Mouse (Mus musculus) stomach, embryonic 16.5 days (tissue): Measurements from ENCODE around the gene H2al2a. TPM values are rescaled to one million over a fixed set of nuclear protein-coding genes. Genes with fewer than 3 reads are reported as not detected.
"Not testable (repeated sequence)": the region's sequence is repeated elsewhere in the genome, so short reads cannot be mapped to it uniquely, and the experiment has no call there.

Experiments used
- ATAC-seq: fragments of 200-750 bp; cut with Nextera tagmentation; 2 replicates; pipeline ENCODE4 v1.8.0; 2017; ENCODE audit warnings: moderate number of reproducible peaks, moderate TSS enrichment; ENCODE audit not compliant: insufficient read depth, low FRiP score
- H3K27ac ChIP-seq: fragments of 300-500 bp; sonication (generic); 2 replicates; pipeline ENCODE4 v1.5.1; 2014; ENCODE audit warnings: low read length
- H3K27me3 ChIP-seq: fragments of 300-500 bp; sonication (generic); 2 replicates; pipeline ENCODE4 v1.6.1; 2014; ENCODE audit warnings: low read length, control low read depth, mixed read lengths; ENCODE audit not compliant: control insufficient read depth, insufficient read depth
- H3K36me3 ChIP-seq: fragments of 300-500 bp; sonication (generic); 2 replicates; pipeline ENCODE4 v1.6.1; 2014; ENCODE audit warnings: low read length; ENCODE audit not compliant: control insufficient read depth, insufficient read depth
- H3K4me1 ChIP-seq: fragments of 300-500 bp; sonication (generic); 2 replicates; pipeline ENCODE4 v1.6.1; 2014; ENCODE audit warnings: low read length, control low read depth, mixed read lengths; ENCODE audit not compliant: control insufficient read depth, insufficient read depth
- H3K4me2 ChIP-seq: fragments of 300-500 bp; sonication (generic); 2 replicates; pipeline ENCODE4 v1.6.1; 2014; ENCODE audit warnings: low read depth, low read length, mixed read lengths
- H3K4me3 ChIP-seq: fragments of 300-500 bp; sonication (generic); replicated peaks from 2 replicates; pipeline ENCODE4 v1.5.1; 2014; ENCODE audit warnings: mild to moderate bottlenecking, low read length
- H3K9ac ChIP-seq: fragments of 300-500 bp; sonication (generic); 2 replicates; pipeline ENCODE4 v1.6.1; 2014; ENCODE audit warnings: low read length
- H3K9me3 ChIP-seq: fragments of 300-500 bp; sonication (generic); replicated peaks from 2 replicates; pipeline ENCODE4 v1.6.1; 2016; ENCODE audit warnings: low read length, control low read depth; ENCODE audit not compliant: control insufficient read depth
- WGBS: fragments of 180-500 bp; shearing (Covaris S2); extraction: QIAGEN DNeasy Blood & Tissue Kit; methylation state at CpG from one replicate; pipeline ENCODE4 v1.1.7; 2014; 5-methylcytosine and 5-hydroxymethylcytosine counted together
- polyA plus RNA-seq: library from polyadenylated mRNA; unstranded; fragments of >200 nt; fragmentation: Nextera tagmentation; extraction: Ambion mirVana; gene quantifications from 2 replicates; pipeline ENCODE4 v1.2.1, GENCODE M21; 2015

Gene H2al2a
- polyA plus RNA-seq, 1 experiment from 2014 or later, result not detected

- no peak overlapping the region for H3K4me3 ChIP-seq
- ATAC-seq, result no peak
- no peaks in the 10 kb centered on the region for H3K27me3 ChIP-seq
- no peak overlapping the region for H3K4me2 ChIP-seq
- WGBS, result 86% methylated on average over 2 of the region's 2 CpGs
- no peaks in the 10 kb centered on the region for H3K9me3 ChIP-seq
- no peak overlapping the region for H3K9ac ChIP-seq
- no peak overlapping the region for H3K27ac ChIP-seq
- no peaks in the 10 kb centered on the region for H3K4me1 ChIP-seq
- no peaks in the 10 kb centered on the region for H3K36me3 ChIP-seq
Observed at GRCm38 (mm10) chr2:17972843-17973242, 23.9 kb downstream of the H2al2a start.

GRCm38 (mm10) chr2:17971407-17971806 lies 25.4 kb downstream of the H2al2a start:
- H3K4me1 ChIP-seq, result no peaks in the 10 kb centered on the region
- no peaks in the 10 kb centered on the region for H3K27me3 ChIP-seq
- H3K36me3 ChIP-seq, result no peaks in the 10 kb centered on the region
- whole genome bisulfite sequencing, result 60% methylated on average over 6 of the region's 6 CpGs
- no peak overlapping the region for H3K4me2 ChIP-seq
- ATAC-seq, result no peak
- H3K27ac ChIP-seq, result no peak overlapping the region
- H3K9me3 ChIP-seq, result no peaks in the 10 kb centered on the region
- H3K9ac ChIP-seq, result no peak overlapping the region
- no peak overlapping the region for H3K4me3 ChIP-seq

- no peak for ATAC-seq
- Histone ChIP-seq H3K9me3 (no peaks in the 10 kb centered on the region), H3K27me3 (no peaks in the 10 kb centered on the region), H3K4me3 (no peak overlapping the region), H3K9ac (no peak overlapping the region), H3K4me2 (no peak overlapping the region), H3K4me1 (no peaks in the 10 kb centered on the region), H3K27ac (no peak overlapping the region), H3K36me3 (no peaks in the 10 kb centered on the region)
- 55% methylated on average over 1 of the region's 1 CpGs for WGBS
Observed at GRCm38 (mm10) chr2:17970662-17971061, 26.1 kb downstream of the H2al2a start.

GRCm38 (mm10) chr2:17970187-17970586 lies 26.6 kb downstream of the H2al2a start:
- Histone ChIP-seq H3K27me3 (no peaks in the 10 kb centered on the region), H3K4me1 (no peaks in the 10 kb centered on the region), H3K9me3 (no peaks in the 10 kb centered on the region), H3K4me3 (no peak overlapping the region), H3K9ac (no peak overlapping the region), H3K4me2 (no peak overlapping the region), H3K27ac (no peak overlapping the region), H3K36me3 (no peaks in the 10 kb centered on the region)
- no peak for ATAC-seq

GRCm38 (mm10) chr2:17968571-17968970 lies 28.2 kb downstream of the H2al2a start:
- Histone ChIP-seq H3K27me3 (no peaks in the 10 kb centered on the region), H3K36me3 (no peaks in the 10 kb centered on the region), H3K27ac (no peak overlapping the region), H3K4me1 (no peaks in the 10 kb centered on the region), H3K4me3 (no peak overlapping the region), H3K9me3 (no peaks in the 10 kb centered on the region), H3K9ac (no peak overlapping the region), H3K4me2 (no peak overlapping the region)
- ATAC-seq, result no peak
- WGBS, result 75% methylated on average over 2 of the region's 2 CpGs

DNA sequence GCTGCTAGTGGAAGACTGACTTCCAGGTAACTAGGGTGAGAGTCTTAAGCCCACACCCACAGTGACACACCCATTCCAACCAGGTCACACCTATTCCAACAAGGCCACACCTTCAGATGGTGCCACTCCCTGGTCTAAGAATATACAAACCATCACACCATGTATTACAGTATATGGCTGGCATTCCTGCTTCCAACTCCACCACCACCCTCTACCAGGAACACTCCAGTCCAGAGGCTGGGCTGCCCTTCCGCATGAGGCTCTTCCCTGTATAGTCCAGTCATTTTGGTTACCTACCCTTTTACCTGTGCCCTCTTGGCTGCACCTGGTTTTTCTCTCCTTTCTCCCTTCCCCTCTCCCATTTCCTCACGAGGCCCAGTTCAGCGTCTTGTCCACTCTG lies 28.7 kb downstream of the H2al2a start:
- not testable (repeated sequence) for ATAC-seq, H3K4me2 ChIP-seq, H3K4me3 ChIP-seq, H3K27me3 ChIP-seq, H3K36me3 ChIP-seq, H3K4me1 ChIP-seq, H3K9ac ChIP-seq, H3K9me3 ChIP-seq, H3K27ac ChIP-seq
- 73% methylated on average over 3 of the region's 3 CpGs for WGBS

DNA sequence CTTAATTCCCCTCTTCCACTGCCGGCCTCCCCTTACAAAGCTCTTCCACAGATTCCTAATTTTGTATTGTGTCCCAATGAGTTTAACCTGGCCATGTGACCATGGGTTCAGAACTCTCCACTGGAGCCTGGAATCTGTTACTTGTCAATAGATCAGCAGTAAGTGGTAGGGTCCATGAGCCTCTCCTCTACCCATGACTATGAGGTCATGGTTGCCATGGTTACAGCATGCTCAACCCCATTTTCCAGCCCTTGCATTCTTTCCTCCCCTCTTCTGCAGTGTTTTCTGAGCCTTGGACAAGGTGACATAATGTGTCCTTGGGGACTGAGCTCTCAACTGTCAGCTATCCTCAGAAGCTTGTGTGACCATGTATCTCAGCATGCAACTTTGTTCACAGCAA lies 37.3 kb downstream of the H2al2a start:
- Histone ChIP-seq H3K36me3 (no peaks in the 10 kb centered on the region), H3K9me3 (0 out of 2 replicates have a peak, but pooled peaks cover 3% of the 10 kb centered on the region), H3K27ac (no peak overlapping the region), H3K4me1 (no peaks in the 10 kb centered on the region), H3K4me3 (no peak overlapping the region), H3K4me2 (no peak overlapping the region), H3K27me3 (no peaks in the 10 kb centered on the region), H3K9ac (no peak overlapping the region)
- ATAC-seq, result no peak
- WGBS, result 81% methylated on average over 1 of the region's 1 CpGs

DNA sequence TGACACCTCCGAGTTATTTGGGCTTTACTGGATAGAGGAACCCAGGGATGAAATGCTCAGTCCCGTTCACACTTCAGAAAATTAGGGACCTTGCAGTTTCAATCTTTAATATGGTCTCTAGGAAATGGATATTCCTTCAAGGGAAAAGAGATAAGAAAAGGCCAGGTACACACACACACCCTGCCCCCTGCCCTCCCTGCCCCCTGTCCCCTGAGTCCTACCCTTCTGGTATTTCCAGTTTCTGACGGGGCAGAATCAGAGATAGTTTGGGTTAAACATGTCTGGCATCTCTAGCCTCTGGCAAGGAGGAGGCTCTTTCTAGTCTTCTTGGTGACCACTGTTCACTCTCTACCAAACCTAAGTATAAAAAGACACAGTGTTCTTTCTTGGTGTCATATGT lies 49.9 kb downstream of the H2al2a start:
- Histone ChIP-seq H3K27ac (no peak overlapping the region), H3K9me3 (no peaks in the 10 kb centered on the region), H3K36me3 (no peaks in the 10 kb centered on the region), H3K27me3 (no peaks in the 10 kb centered on the region), H3K4me3 (no peak overlapping the region), H3K9ac (no peak overlapping the region), H3K4me1 (no peaks in the 10 kb centered on the region), H3K4me2 (no peak overlapping the region)
- no peak; the same call in 1 of the 2 replicates for ATAC-seq
- WGBS, result 56% methylated on average over 3 of the region's 3 CpGs
